Mouse (Mus musculus) v-Abl transformed pro-B cells (cell line): ENCODE data around the gene Ugt1a9.

Experiments used
- in situ Hi-C, 2 experiments: fragments of 400-800 bp; cut with MboI; formaldehyde crosslinking; loops; one replicate each; pipeline ENCODE4 v1.15.1; 2025; ENCODE audit not compliant: unreplicated experiment in 2 of 2

The Ugt1a9 gene

DNA sequence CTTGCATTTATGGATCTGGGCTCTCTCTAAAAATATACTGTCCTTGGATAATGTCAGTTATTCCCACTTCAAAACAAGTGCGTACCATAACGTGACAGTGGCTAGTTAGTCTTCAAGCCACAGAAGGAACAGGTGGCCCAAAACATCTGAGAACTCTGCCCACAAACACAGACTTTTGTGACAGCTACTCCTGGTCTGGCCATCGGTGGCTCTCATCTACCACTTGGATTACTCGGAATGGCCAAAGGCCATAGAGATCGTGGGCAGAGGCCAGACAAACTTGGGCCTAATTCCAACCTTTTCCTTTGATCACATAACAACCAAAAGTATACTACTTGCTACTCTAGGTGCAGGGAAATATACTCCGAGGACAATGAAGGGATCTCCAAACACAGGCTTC is 197.5 kb downstream of the Ugt1a9 start:
- in situ Hi-C loops = no loop called here
